Mouse (Mus musculus) kidney, adult 18-20 months (tissue): ENCODE data around the gene Pold1.

Experiments used
- DNase-seq: peaks from one replicate; pipeline ENCODE4 v3.0.0; 2021

The Pold1 gene

GRCm38 (mm10) chr7:44482836-44483435, 65.7 kb downstream of the Pold1 start:
- DNase-seq, result no peak
